Mouse (Mus musculus) heart, adult 2 months (tissue): Measurements from ENCODE around the gene Camkk2.

Source experiments
- CTCF ChIP-seq: fragments of 200-600 bp; IDR thresholded peaks from 2 replicates; pipeline ENCODE4 v1.8.1; 2022; ENCODE audit warnings: antibody characterized with exemption, mild to moderate bottlenecking, moderate library complexity
- EP300 ChIP-seq: fragments of 200-500 bp; IDR thresholded peaks from 2 replicates; pipeline ENCODE4 v1.6.1; 2011; ENCODE audit warnings: low read depth, low read length, control low read depth; ENCODE audit not compliant: insufficient read depth
- POLR2A ChIP-seq: fragments of 200-500 bp; IDR thresholded peaks from 2 replicates; pipeline ENCODE4 v1.6.1; 2011; ENCODE audit warnings: mild to moderate bottlenecking, low read depth, low read length, control low read depth; ENCODE audit not compliant: insufficient read depth

GRCm38 (mm10) chr5:122782066-122782465 lies 2.9 kb upstream of the Camkk2 start:
- TF ChIP-seq CTCF (no peak), POLR2A (no peak), EP300 (no peak)
